Mouse (Mus musculus): ENCODE results near the gene Ffar2. TPM values are rescaled to one million over a fixed set of nuclear protein-coding genes. Genes with fewer than 3 reads are reported as not detected.

Ffar2 gene
- 13.9 to 20.5 TPM (median 17.6 TPM) in 4 replicates for total RNA-seq (2023)

DNA sequence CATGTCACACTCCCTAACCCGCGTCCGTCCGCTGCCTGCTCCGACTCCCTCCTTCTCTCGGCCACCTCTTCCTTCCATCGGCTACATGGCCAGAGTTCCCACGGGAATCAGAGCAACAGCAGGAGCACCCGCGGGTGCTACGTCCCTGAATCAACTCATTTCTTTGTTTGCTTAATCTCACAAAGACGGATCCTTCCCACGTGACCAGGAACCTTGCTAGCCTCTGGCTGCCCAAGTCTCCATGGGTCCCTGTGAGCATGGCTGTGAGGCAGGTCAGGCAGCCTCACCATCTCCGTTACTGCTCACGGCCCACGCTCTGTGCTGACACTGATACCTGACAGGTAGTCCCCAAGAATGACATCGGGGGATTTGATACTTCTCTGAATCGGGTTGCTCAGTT, at the start of gene Ffar2:
Gene Ffar2 (minus strand): TSS at position 101 of the 400 bp plus-strand sequence.

DNA sequence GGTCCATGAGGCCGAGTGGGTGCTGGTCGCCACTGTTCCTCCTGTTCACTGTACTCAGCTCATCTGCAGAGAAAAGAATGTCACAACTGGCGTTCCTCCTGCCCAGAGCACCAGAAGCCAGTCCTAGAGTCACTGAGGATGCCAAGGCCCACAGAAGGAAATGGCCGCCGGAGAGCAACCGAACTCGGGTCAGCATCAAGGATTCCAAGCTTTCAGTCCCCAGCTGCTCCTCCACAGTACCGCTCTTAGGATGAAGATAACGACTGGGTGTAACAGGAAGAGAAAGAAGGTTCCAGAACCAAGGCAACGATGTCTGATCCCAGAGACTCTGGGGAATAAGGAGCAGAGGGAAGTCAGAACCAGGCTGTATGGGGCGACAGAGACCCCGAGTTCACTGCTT, 37.9 kb upstream of the Ffar2 start, which contains the start of gene Ffar1:
Gene Ffar1 (minus strand): TSS at position 101 of the 400 bp plus-strand sequence.

DNA sequence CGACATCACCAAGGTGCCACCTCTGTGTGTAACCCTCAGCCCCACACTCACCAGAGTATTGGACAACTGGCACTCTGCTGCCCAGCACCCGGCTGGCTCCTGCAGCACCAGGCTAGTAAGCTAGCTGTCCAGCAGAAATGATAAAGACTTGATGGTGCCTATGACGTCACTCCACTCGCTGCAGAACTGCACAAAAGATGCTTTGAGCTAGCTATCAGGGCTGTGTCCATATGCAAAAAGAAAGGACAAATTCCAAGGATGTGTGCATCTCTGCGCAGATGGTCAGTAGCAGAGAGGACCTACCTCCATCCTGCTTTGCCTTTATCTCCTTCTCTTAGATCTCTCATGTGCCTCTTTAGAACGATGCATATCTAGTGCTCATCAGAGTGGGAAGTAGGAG, 32.5 kb upstream of the Ffar2 start, which contains the start of gene Ffar3:
Gene Ffar3 (minus strand): TSS at position 101 of the 400 bp plus-strand sequence.

DNA sequence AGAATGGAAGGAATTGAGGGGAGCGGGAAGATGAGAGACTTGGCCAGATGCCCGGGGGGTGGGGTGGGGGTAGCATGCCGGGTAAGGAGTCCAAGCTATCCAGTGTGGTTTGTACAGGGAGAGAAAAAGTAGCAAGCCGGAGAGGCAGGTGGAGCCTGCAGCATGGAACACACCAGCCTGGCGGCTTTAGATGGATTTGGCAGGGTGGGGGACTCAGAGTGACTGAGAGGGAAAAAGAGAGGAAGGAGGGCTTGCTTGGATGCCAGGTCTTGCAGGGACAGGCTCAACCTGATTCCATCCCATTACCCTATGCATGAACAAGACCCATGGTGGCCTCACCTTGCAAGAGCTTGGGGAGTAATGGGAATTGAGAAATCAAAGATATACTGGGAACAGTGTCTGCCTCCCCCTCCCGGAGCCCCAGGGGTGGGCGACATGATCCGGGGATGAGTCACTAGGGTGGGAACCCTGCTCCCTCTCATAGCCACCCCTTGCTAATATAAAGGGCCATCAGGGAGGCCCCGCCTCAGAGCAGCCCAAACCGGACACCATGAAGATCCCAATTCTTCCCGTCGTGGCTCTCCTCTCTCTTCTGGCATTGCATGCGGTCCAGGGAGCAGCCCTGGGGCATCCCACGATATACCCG, 36.1 kb downstream of the Ffar2 start, which contains the start of gene Krtdap:
Gene Krtdap (plus strand): TSS at position 520 of the 646 bp plus-strand sequence.

Other genes starting within 250 kb of the Ffar2 start
- 104 to 116 TPM (median 108 TPM) in 4 replicates for gene Kmt2b, start 235.0 kb downstream of the Ffar2 start, total RNA-seq (2023)
- 0.82 to 1.9 TPM (median 1.6 TPM) in 4 replicates for gene Zbtb32, start 224.9 kb downstream of the Ffar2 start, total RNA-seq (2023)
- 0.70 TPM in 1 of 4 replicates, not detected in the others for gene Upk1a, start 210.9 kb downstream of the Ffar2 start, total RNA-seq (2023)
- gene Cox6b1, start 197.6 kb downstream of the Ffar2 start, total RNA-seq (2023), result 177 to 214 TPM (median 201 TPM) in 4 replicates
- gene Etv2, start 187.9 kb downstream of the Ffar2 start, total RNA-seq (2023), result not detected in 4 replicates
- gene Rbm42, start 173.5 kb downstream of the Ffar2 start, total RNA-seq (2023), result 87.7 to 100 TPM (median 92.3 TPM) in 4 replicates
- gene Haus5, start 158.8 kb downstream of the Ffar2 start, total RNA-seq (2023), result 56.1 to 64.2 TPM (median 59.9 TPM) in 4 replicates
- not detected in 4 replicates for gene Pmis2, start 152.2 kb downstream of the Ffar2 start, total RNA-seq (2023)
- not detected in 4 replicates for gene 2200002J24Rik, start 124.8 kb downstream of the Ffar2 start, total RNA-seq (2023)
- 0.85 to 3.1 TPM in 2 of 4 replicates, not detected in the others for gene Atp4a, start 111.6 kb downstream of the Ffar2 start, total RNA-seq (2023)
- 34.4 to 45.7 TPM (median 41.2 TPM) in 4 replicates for gene Tmem147, start 94.2 kb downstream of the Ffar2 start, total RNA-seq (2023)
- gene Gapdhs, start 80.1 kb downstream of the Ffar2 start, total RNA-seq (2023), result not detected in 4 replicates
- gene Sbsn, start 72.3 kb downstream of the Ffar2 start, total RNA-seq (2023), result 2.3 to 5.4 TPM (median 3.3 TPM) in 4 replicates
- not detected in 4 replicates for gene Dmkn, start 60.0 kb downstream of the Ffar2 start, total RNA-seq (2023)
- not detected in 4 replicates for gene Krtdap, start 35.9 kb downstream of the Ffar2 start, total RNA-seq (2023)
- 1.0 to 2.0 TPM (median 1.4 TPM) in 4 replicates for gene Ffar3, start 32.4 kb upstream of the Ffar2 start, total RNA-seq (2023)
- 25.4 to 28.3 TPM (median 27.3 TPM) in 4 replicates for gene Ffar1, start 37.8 kb upstream of the Ffar2 start, total RNA-seq (2023)
- gene Cd22, start 56.6 kb upstream of the Ffar2 start, total RNA-seq (2023), result 1,001 to 1,218 TPM (median 1,131 TPM) in 4 replicates
- not detected in 4 replicates for gene Mag, start 91.1 kb upstream of the Ffar2 start, total RNA-seq (2023)
- not detected in 4 replicates for gene Hamp2, start 100.9 kb upstream of the Ffar2 start, total RNA-seq (2023)
- gene Hamp, start 120.3 kb upstream of the Ffar2 start, total RNA-seq (2023), result not detected in 4 replicates
- 135 to 161 TPM (median 150 TPM) in 4 replicates for gene Usf2, start 133.0 kb upstream of the Ffar2 start, total RNA-seq (2023)
- 0.61 to 1.8 TPM (median 1.3 TPM) in 4 replicates for gene Lsr, start 149.7 kb upstream of the Ffar2 start, total RNA-seq (2023)
- 0.48 TPM in 1 of 4 replicates, not detected in the others for gene Fam187b, start 150.0 kb upstream of the Ffar2 start, total RNA-seq (2023)
- 102 to 136 TPM (median 120 TPM) in 4 replicates for gene Fxyd5, start 218.7 kb upstream of the Ffar2 start, total RNA-seq (2023)
- gene Fxyd7, start 227.7 kb upstream of the Ffar2 start, total RNA-seq (2023), result not detected in 4 replicates
- not detected in 4 replicates for gene Fxyd1, start 233.4 kb upstream of the Ffar2 start, total RNA-seq (2023)
- 0.17 TPM in 1 of 4 replicates, not detected in the others for gene Lgi4, start 235.6 kb upstream of the Ffar2 start, total RNA-seq (2023)

Data from B cell, adult 62 days (primary cell).